Mouse (Mus musculus): ENCODE data around the gene Scn4b. TPM values are rescaled to one million over a fixed set of nuclear protein-coding genes. Genes with fewer than 3 reads are reported as not detected.

Scn4b gene
- polyA plus RNA-seq, 1 experiment from 2014 or later, result 4.6 TPM

DNA sequence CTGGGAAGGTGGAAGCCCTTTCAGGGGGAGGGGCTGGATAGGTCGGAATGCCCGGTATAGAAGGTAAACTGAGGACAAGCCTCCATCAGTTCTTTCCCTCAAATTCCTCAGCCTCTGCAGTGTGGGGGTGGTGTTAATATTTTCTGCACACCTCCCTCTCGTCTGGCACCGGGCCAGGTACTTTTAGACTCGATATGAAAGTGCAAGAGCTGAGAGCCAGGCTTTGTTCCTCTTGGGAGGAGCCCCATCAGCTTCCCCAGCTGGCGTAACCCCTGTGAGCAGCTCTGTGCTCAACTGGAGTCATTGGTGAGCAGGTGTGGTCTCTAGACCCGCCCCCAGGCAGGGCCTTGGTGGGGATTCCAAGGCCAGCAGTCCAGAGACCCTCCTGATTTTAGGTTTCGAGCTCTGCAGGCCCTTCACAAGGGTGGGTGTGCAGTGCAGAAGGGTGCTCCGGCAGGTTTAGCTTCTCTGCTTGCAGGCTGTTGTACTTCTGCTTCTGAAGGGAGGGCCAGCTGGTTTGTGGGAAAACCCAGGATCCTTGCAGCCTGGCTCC, 15.9 kb upstream of the Scn4b start:
- DNase-seq (ENCODE audit: low spot score), result no peak
- no peaks in the 10 kb centered on the region for H3K27me3 ChIP-seq (ENCODE audit: insufficient read depth, low read length)
- peaks cover 11% of the 10 kb centered on the region; the same call in 1 of the 2 replicates for H3K4me1 ChIP-seq (replicated peaks; ENCODE audit: insufficient read depth, low read length)
- H3K36me3 ChIP-seq (ENCODE audit: insufficient read depth, low read length), result no peaks in the 10 kb centered on the region
- no peak overlapping the region for H3K4me3 ChIP-seq (replicated peaks; ENCODE audit: low read depth, low read length)
- no peak overlapping the region for H3K27ac ChIP-seq
- no peak for ATAC-seq (replicated peaks; ENCODE audit: low FRiP score, low read depth)
- no peak for TF ChIP-seq CTCF (IDR thresholded peaks at IDR 0.05; ENCODE audit: low read depth)
- peak overlapping the region; percentile 18; the same call in 1 of the 2 replicates for H3K9ac ChIP-seq (ENCODE audit: low read depth, low read length)
- no peaks in the 10 kb centered on the region for H3K9me3 ChIP-seq (replicated peaks; ENCODE audit: low read length)
- peak overlapping the region; percentile 27; the same call in 1 of the 2 replicates for H3K4me2 ChIP-seq (ENCODE audit: low read length)
- WGBS, result 26% methylated on average over 9 of the region's 9 CpGs

DNA sequence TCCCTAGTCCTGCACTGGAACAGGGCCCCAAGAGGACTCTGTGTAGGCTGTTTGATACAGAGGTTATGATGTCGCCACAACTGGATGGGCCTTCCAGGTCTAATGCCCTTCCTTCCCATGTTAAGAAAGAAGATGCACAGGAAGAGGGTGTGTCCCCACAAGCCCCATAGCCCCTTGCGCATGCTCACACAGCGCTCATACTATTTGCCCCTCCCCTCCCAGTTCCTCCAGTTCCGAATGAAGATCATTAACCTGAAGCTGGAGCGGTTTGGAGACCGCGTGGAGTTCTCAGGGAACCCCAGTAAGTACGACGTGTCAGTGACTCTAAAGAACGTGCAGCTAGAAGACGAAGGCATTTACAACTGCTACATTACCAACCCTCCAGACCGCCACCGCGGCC, 13.0 kb upstream of the Scn4b start:
- no peak overlapping the region for H3K9ac ChIP-seq (ENCODE audit: low read depth, low read length)
- H3K4me2 ChIP-seq (ENCODE audit: low read length), result no peak overlapping the region
- WGBS, result 89% methylated on average over 14 of the region's 14 CpGs
- no peaks in the 10 kb centered on the region for H3K27me3 ChIP-seq (ENCODE audit: insufficient read depth, low read length)
- no peak overlapping the region for H3K27ac ChIP-seq
- TF ChIP-seq CTCF (IDR thresholded peaks at IDR 0.05; ENCODE audit: low read depth), result no peak
- ATAC-seq (replicated peaks; ENCODE audit: low FRiP score, low read depth), result no peak
- H3K4me3 ChIP-seq (replicated peaks; ENCODE audit: low read depth, low read length), result no peak overlapping the region
- H3K36me3 ChIP-seq (ENCODE audit: insufficient read depth, low read length), result no peaks in the 10 kb centered on the region
- peaks cover 7% of the 10 kb centered on the region; the same call in 1 of the 2 replicates for H3K4me1 ChIP-seq (replicated peaks; ENCODE audit: insufficient read depth, low read length)
- no peaks in the 10 kb centered on the region for H3K9me3 ChIP-seq (replicated peaks; ENCODE audit: low read length)
- DNase-seq (ENCODE audit: low spot score), result no peak

DNA sequence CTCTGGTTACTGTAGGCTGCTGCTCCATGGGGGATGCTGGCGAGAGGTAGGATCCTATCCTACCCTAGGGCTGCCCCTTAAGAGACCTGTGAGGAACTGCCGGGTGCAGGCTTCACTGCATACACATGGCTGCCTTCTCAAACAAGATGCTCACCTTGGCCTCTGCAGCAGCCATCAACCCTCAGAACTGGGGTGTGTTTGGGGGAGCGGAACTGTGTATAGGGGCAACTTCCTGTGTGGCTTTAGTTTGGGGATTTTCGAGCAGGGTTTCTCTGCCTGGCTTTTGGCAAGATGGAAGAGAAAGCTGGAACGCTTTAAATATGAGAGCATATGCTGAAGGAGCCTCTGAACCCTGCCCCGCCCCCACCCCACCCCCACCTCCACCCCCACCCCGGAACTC, 11.3 kb upstream of the Scn4b start:
- H3K4me2 ChIP-seq (ENCODE audit: low read length), result no peak overlapping the region
- H3K27ac ChIP-seq, result no peak overlapping the region
- TF ChIP-seq CTCF (IDR thresholded peaks at IDR 0.05; ENCODE audit: low read depth), result no peak
- H3K4me3 ChIP-seq (replicated peaks; ENCODE audit: low read depth, low read length), result no peak overlapping the region
- H3K9me3 ChIP-seq (replicated peaks; ENCODE audit: low read length), result no peaks in the 10 kb centered on the region
- ATAC-seq (replicated peaks; ENCODE audit: low FRiP score, low read depth), result no peak
- DNase-seq (ENCODE audit: low spot score), result no peak
- H3K36me3 ChIP-seq (ENCODE audit: insufficient read depth, low read length), result no peaks in the 10 kb centered on the region
- peaks cover 5% of the 10 kb centered on the region; the same call in 1 of the 2 replicates for H3K4me1 ChIP-seq (replicated peaks; ENCODE audit: insufficient read depth, low read length)
- no peak overlapping the region for H3K9ac ChIP-seq (ENCODE audit: low read depth, low read length)
- no peaks in the 10 kb centered on the region for H3K27me3 ChIP-seq (ENCODE audit: insufficient read depth, low read length)
- WGBS, result 63% methylated on average over 7 of the region's 7 CpGs

DNA sequence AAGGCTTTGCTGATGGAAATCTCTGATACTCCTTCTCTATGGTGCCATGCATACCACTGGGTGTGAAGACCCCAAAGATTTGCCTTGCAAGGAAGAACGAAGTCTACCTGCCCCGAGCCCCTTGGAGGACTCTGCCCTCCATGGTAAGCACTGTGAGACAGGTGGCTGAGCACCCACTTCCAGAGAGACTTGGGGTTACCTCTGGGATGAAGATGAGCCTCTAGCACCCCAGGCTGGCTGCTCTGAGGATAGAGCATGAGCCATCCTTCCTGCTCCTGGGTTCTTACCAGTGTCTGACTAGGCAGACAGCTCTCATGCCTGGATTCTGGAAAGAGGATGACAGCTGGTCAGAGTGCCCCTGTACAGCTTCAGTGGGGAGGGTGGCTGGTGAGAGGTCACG, 8.1 kb upstream of the Scn4b start:
- WGBS, result 81% methylated on average over 3 of the region's 3 CpGs
- Histone ChIP-seq H3K4me3 (replicated peaks; ENCODE audit: low read depth, low read length) (no peak overlapping the region), H3K4me1 (replicated peaks; ENCODE audit: insufficient read depth, low read length) (no peaks in the 10 kb centered on the region), H3K9ac (ENCODE audit: low read depth, low read length) (no peak overlapping the region), H3K9me3 (replicated peaks; ENCODE audit: low read length) (no peaks in the 10 kb centered on the region), H3K27ac (no peak overlapping the region), H3K4me2 (ENCODE audit: low read length) (no peak overlapping the region), H3K36me3 (ENCODE audit: insufficient read depth, low read length) (no peaks in the 10 kb centered on the region), H3K27me3 (ENCODE audit: insufficient read depth, low read length) (no peaks in the 10 kb centered on the region; the same call in 1 of the 2 replicates)
- no peak for DNase-seq (ENCODE audit: low spot score)
- no peak for ATAC-seq (replicated peaks; ENCODE audit: low FRiP score, low read depth)
- TF ChIP-seq CTCF (IDR thresholded peaks at IDR 0.05; ENCODE audit: low read depth), result no peak

DNA sequence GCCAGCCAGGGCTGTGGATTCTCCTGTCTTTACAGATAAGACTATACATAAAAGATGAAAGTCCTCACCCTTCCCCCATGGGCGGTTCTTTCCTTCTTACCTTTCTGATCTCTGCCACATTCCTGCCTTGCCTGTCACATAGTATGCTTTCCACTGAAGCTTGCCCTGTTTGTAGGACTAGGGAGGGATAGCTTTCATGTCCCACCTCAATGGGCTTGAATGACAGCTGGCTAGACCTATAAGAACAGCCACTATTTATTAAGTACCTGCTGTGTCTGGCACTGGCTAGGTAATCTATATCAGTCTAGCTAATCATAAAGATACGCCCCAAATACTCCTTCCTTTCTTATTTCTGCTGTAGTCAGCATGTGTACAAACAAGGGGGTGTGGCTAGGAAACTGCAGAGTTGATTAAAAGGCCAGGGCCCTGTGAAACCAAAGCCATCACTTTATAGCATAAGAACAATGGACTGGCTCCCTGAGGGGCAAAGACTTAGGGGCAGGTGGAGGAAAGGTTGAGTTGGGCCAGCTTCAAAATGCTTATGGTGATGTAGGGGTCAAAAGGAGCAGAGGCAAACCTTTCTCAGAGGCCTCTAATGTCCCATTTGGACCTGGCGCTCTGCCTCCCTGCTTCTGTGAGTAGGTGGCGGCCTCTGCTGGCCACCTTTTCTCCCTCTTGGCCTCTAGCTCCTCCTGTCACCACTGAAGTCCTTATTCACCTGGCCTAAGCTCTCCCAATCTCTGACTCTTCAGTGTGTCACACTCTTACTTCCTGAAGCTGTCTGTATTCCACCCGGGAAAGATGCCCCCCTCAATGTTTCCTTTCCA, 4.5 kb upstream of the Scn4b start:
- Histone ChIP-seq H3K9ac (ENCODE audit: low read depth, low read length) (no peak overlapping the region), H3K36me3 (ENCODE audit: insufficient read depth, low read length) (no peaks in the 10 kb centered on the region), H3K27ac (no peak overlapping the region), H3K27me3 (ENCODE audit: insufficient read depth, low read length) (peaks cover 18% of the 10 kb centered on the region), H3K4me2 (ENCODE audit: low read length) (no peak overlapping the region), H3K9me3 (replicated peaks; ENCODE audit: low read length) (no peaks in the 10 kb centered on the region), H3K4me3 (replicated peaks; ENCODE audit: low read depth, low read length) (no peak overlapping the region), H3K4me1 (replicated peaks; ENCODE audit: insufficient read depth, low read length) (peaks cover 2% of the 10 kb centered on the region; the same call in 1 of the 2 replicates)
- 26% methylated on average over 5 of the region's 5 CpGs for WGBS
- ATAC-seq (replicated peaks; ENCODE audit: low FRiP score, low read depth) (no peak; the same call in 1 of the 2 replicates), DNase-seq (ENCODE audit: low spot score) (peak; percentile 75)
- peak; percentile 79 for TF ChIP-seq CTCF (IDR thresholded peaks at IDR 0.05; ENCODE audit: low read depth)

DNA sequence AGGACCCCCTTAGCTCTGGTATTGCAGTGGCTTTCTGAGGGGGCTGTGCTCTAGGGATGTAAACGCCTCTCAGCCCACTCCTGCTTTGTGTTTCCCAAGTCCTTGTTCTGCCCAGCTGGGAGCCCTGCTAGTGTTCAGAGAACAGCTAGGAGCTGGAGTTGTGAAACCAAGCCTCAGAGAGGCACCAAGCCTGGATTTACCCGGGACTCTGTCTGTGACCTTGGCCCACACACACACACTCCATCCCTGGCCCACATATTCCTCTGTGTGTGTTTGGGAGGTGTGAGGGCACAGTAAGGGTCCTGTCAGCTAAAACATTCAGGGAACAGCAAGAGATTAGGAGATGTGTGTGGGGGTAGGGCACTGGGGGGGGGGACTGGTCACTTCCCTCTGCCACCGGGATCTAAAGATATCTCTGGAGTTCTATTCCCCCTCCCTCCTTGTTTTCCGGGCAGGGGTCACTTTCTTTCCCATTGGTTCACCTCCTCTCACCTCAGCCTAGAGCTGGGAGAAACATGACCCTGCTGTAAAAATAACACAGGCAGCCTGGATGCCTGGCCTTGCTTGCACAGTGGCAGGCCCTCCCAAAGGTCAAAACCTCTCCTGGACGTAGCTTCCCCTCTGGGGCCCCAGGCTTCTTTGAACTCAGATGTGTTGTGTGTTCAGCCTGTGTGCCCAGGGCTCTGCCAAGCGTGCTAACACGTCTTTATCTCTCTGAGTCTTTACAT, 1.6 kb upstream of the Scn4b start:
- no peak overlapping the region for H3K9ac ChIP-seq (ENCODE audit: low read depth, low read length)
- no peak for TF ChIP-seq CTCF (IDR thresholded peaks at IDR 0.05; ENCODE audit: low read depth)
- DNase-seq (ENCODE audit: low spot score) (no peak), ATAC-seq (replicated peaks; ENCODE audit: low FRiP score, low read depth) (no peak)
- H3K27ac ChIP-seq, result no peak overlapping the region
- no peaks in the 10 kb centered on the region for H3K9me3 ChIP-seq (replicated peaks; ENCODE audit: low read length)
- WGBS, result 15% methylated on average over 7 of the region's 7 CpGs
- H3K27me3 ChIP-seq (ENCODE audit: insufficient read depth, low read length), result peaks cover 39% of the 10 kb centered on the region
- no peak overlapping the region for H3K4me2 ChIP-seq (ENCODE audit: low read length)
- H3K36me3 ChIP-seq (ENCODE audit: insufficient read depth, low read length), result no peaks in the 10 kb centered on the region
- peaks cover 7% of the 10 kb centered on the region; the same call in 1 of the 2 replicates for H3K4me1 ChIP-seq (replicated peaks; ENCODE audit: insufficient read depth, low read length)
- no peak overlapping the region for H3K4me3 ChIP-seq (replicated peaks; ENCODE audit: low read depth, low read length)

Data from kidney, postnatal 0 days (tissue).